Mouse (Mus musculus) heart, embryonic 16.5 days (tissue): ENCODE data around the gene Gnat1. TPM values are rescaled to one million over a fixed set of nuclear protein-coding genes. Genes with fewer than 3 reads are reported as not detected.

Source experiments
- ATAC-seq: fragments of 200-750 bp; cut with Nextera tagmentation; replicated peaks from 2 replicates; pipeline ENCODE4 v1.8.0; 2017; ENCODE audit warnings: moderate number of reproducible peaks; ENCODE audit not compliant: insufficient read depth, low FRiP score; ENCODE audit errors: extremely low read depth
- H3K27ac ChIP-seq: fragments of 300-500 bp; sonication (generic); 2 replicates; pipeline ENCODE4 v1.5.1; 2014; ENCODE audit warnings: mild to moderate bottlenecking, low read length, control low read depth, moderate library complexity
- H3K27me3 ChIP-seq: fragments of 300-500 bp; sonication (generic); 2 replicates; pipeline ENCODE4 v1.6.1; 2014; ENCODE audit warnings: low read length, mixed read lengths; ENCODE audit not compliant: control insufficient read depth, insufficient read depth
- H3K36me3 ChIP-seq: fragments of 300-500 bp; sonication (generic); 2 replicates; pipeline ENCODE4 v1.6.1; 2014; ENCODE audit not compliant: control insufficient read depth, insufficient read depth
- H3K4me1 ChIP-seq: fragments of 300-500 bp; sonication (generic); 2 replicates; pipeline ENCODE4 v1.6.1; 2014; ENCODE audit warnings: low read length, mixed read lengths; ENCODE audit not compliant: control insufficient read depth, insufficient read depth
- H3K4me2 ChIP-seq: fragments of 300-500 bp; sonication (generic); 2 replicates; pipeline ENCODE4 v1.6.1; 2014; ENCODE audit warnings: low read depth, mild to moderate bottlenecking, control low read depth, low read length
- H3K4me3 ChIP-seq: fragments of 300-500 bp; sonication (generic); 2 replicates; pipeline ENCODE4 v1.5.1; 2014; ENCODE audit warnings: mild to moderate bottlenecking, control low read depth, low read length
- H3K9ac ChIP-seq: fragments of 300-500 bp; sonication (generic); 2 replicates; pipeline ENCODE4 v1.6.1; 2014; ENCODE audit warnings: low read length, control low read depth
- H3K9me3 ChIP-seq: fragments of 300-500 bp; sonication (generic); replicated peaks from 2 replicates; pipeline ENCODE4 v1.6.1; 2016; ENCODE audit warnings: low read length; ENCODE audit not compliant: control insufficient read depth
- WGBS: fragments of 180-500 bp; shearing (Covaris S2); extraction: QIAGEN DNeasy Blood & Tissue Kit; methylation state at CpG from one replicate; pipeline ENCODE4 v1.1.7; 2014; 5-methylcytosine and 5-hydroxymethylcytosine counted together
- polyA plus RNA-seq: library from polyadenylated mRNA; unstranded; fragments of >200 nt; fragmentation: Nextera tagmentation; extraction: Ambion mirVana; gene quantifications from 2 replicates; pipeline ENCODE4 v1.2.1, GENCODE M21; 2015

Gnat1 gene
- polyA plus RNA-seq, 1 experiment from 2014 or later: 0.39 TPM

DNA sequence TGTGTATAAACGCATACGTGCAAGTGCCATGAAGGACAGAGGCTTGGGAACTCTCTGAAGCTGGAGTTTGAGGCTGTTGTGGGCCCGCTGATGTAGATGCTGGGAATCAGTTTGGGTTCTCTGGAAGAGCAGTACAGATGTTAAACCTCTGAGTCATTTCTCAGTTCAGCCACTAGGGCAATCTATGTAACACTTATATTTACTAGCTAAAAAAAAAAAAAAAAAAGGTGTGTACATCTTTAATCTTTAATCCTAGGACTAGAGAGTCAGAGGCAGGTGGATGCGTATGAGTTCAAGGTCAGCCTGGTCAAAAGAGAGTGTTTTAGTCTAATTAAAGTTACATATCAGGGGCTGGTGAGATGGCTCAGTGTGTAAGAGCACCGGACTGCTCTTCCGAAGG is 32.5 kb downstream of the Gnat1 start:
- no peak for ATAC-seq
- Histone ChIP-seq H3K27me3 (peaks cover 2% of the 10 kb centered on the region; the same call in 1 of the 2 replicates), H3K4me2 (no peak overlapping the region), H3K9ac (no peak overlapping the region), H3K36me3 (no peaks in the 10 kb centered on the region), H3K9me3 (no peaks in the 10 kb centered on the region), H3K4me3 (no peak overlapping the region), H3K27ac (no peak overlapping the region), H3K4me1 (peaks cover 14% of the 10 kb centered on the region)
- 80% methylated on average over 6 of the region's 6 CpGs for WGBS

GRCm38 (mm10) chr9:107645577-107645976 is 33.9 kb downstream of the Gnat1 start:
- H3K27me3 ChIP-seq: peaks cover 2% of the 10 kb centered on the region; the same call in 1 of the 2 replicates
- H3K9ac ChIP-seq: no peak overlapping the region; the same call in 1 of the 2 replicates
- no peak overlapping the region for H3K4me2 ChIP-seq
- no peak overlapping the region for H3K27ac ChIP-seq
- no peak overlapping the region for H3K4me3 ChIP-seq
- WGBS: 16% methylated on average over 5 of the region's 5 CpGs
- H3K4me1 ChIP-seq: peaks cover 10% of the 10 kb centered on the region
- H3K36me3 ChIP-seq: no peaks in the 10 kb centered on the region
- no peaks in the 10 kb centered on the region for H3K9me3 ChIP-seq
- ATAC-seq: peak; percentile 61

GRCm38 (mm10) chr9:107645153-107645510 is 34.4 kb downstream of the Gnat1 start:
- Histone ChIP-seq H3K9me3 (no peaks in the 10 kb centered on the region), H3K27ac (no peak overlapping the region), H3K4me1 (peaks cover 10% of the 10 kb centered on the region), H3K4me3 (peak overlapping the region; percentile 50), H3K36me3 (no peaks in the 10 kb centered on the region), H3K27me3 (peaks cover 2% of the 10 kb centered on the region; the same call in 1 of the 2 replicates), H3K4me2 (peak overlapping the region; percentile 67), H3K9ac (peak overlapping the region; percentile 60)
- no peak for ATAC-seq
- 41% methylated on average over 7 of the region's 7 CpGs for WGBS

GRCm38 (mm10) chr9:107644495-107645152 is 34.9 kb downstream of the Gnat1 start:
- Histone ChIP-seq H3K4me1 (peaks cover 10% of the 10 kb centered on the region), H3K4me3 (peak overlapping the region; percentile 50), H3K36me3 (no peaks in the 10 kb centered on the region), H3K27me3 (no peaks in the 10 kb centered on the region), H3K9me3 (no peaks in the 10 kb centered on the region), H3K27ac (0 out of 2 replicates have a peak overlapping the region, but pooled peaks have one; percentile 1), H3K9ac (peak overlapping the region; percentile 66), H3K4me2 (peak overlapping the region; percentile 67)
- ATAC-seq: peak; percentile 77
- 3% methylated on average over 35 of the region's 35 CpGs for WGBS

DNA sequence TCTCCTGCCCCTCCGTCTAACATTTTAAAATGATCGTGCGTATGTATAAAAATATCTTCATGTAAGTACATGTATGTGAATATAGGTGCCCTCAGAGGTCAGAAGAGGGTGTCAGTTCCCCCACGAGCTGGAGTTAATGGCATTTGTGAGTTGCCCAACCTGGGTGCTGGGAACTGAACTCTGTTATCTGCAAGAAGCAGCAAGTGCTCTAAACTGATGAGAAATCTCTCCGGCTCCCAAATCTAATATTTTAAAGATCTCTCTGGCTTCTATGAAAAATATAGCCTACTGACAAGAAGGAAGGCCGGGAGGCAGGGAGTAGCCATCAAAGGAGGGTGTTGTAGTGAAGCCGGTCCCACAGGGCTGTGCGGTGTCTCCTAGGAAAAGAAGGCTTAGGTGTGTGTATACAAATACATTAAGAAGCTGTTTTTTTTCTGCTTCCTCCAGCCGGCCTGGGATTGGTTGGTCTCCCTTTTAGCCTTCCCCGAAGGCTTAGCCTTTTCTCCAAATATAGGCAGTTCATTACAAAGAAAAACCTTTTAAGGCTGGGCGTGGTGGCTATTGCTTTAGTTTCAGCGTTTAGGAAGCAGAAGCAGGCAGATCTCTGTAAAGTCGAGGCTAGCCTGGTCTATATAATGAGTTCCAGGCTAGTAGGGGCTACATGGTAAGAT is 35.8 kb downstream of the Gnat1 start:
- no peaks in the 10 kb centered on the region for H3K36me3 ChIP-seq
- 92% methylated on average over 13 of the region's 13 CpGs for WGBS
- no peaks in the 10 kb centered on the region for H3K27me3 ChIP-seq
- no peak overlapping the region for H3K27ac ChIP-seq
- H3K4me2 ChIP-seq: no peak overlapping the region
- no peaks in the 10 kb centered on the region for H3K9me3 ChIP-seq
- no peak overlapping the region for H3K4me3 ChIP-seq
- H3K9ac ChIP-seq: no peak overlapping the region
- ATAC-seq: no peak
- peaks cover 10% of the 10 kb centered on the region for H3K4me1 ChIP-seq

GRCm38 (mm10) chr9:107641666-107642065 is 37.8 kb downstream of the Gnat1 start:
- no peak for ATAC-seq
- Histone ChIP-seq H3K27me3 (no peaks in the 10 kb centered on the region), H3K27ac (no peak overlapping the region), H3K9ac (no peak overlapping the region), H3K4me1 (peaks cover 10% of the 10 kb centered on the region), H3K36me3 (no peaks in the 10 kb centered on the region), H3K9me3 (no peaks in the 10 kb centered on the region), H3K4me3 (no peak overlapping the region), H3K4me2 (no peak overlapping the region)
- WGBS: 68% methylated on average over 8 of the region's 8 CpGs

- H3K9me3 ChIP-seq: no peaks in the 10 kb centered on the region
- no peak overlapping the region for H3K9ac ChIP-seq
- 28% methylated on average over 8 of the region's 8 CpGs for WGBS
- peaks cover 14% of the 10 kb centered on the region for H3K4me1 ChIP-seq
- ATAC-seq: no peak
- H3K4me2 ChIP-seq: no peak overlapping the region
- H3K27ac ChIP-seq: no peak overlapping the region
- no peaks in the 10 kb centered on the region for H3K27me3 ChIP-seq
- H3K36me3 ChIP-seq: no peaks in the 10 kb centered on the region
- H3K4me3 ChIP-seq: no peak overlapping the region
These were observed 39.2 kb downstream of the Gnat1 start for GRCm38 (mm10) chr9:107640257-107640772.

DNA sequence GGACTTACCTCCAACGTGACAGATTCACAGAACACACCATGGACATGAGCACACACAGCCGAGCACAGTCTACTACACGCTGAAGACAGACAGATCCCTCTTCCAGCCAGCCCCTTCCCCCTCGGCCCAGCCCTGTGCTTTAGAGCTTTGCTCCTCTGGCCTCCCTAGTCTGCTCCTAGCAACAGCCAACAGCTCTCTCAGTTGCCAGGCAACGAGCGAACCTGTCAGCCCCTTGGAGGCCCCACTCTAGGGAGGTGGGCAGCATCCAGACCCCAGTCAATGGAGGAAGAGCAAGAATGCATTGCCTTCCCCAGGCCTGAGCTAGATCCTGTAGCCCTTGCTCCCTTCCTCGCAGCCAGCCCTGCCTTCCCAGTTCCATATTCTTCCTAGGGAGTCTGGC is 42.4 kb downstream of the Gnat1 start:
- Histone ChIP-seq H3K36me3 (0 out of 2 replicates have a peak, but pooled peaks cover under 1% of the 10 kb centered on the region), H3K4me2 (no peak overlapping the region), H3K9ac (no peak overlapping the region), H3K4me3 (no peak overlapping the region), H3K4me1 (peaks cover 14% of the 10 kb centered on the region), H3K27ac (no peak overlapping the region), H3K9me3 (no peaks in the 10 kb centered on the region), H3K27me3 (no peaks in the 10 kb centered on the region)
- 38% methylated on average over 7 of the region's 7 CpGs for WGBS
- ATAC-seq: no peak
